Mouse (Mus musculus) liver, embryonic 14.5 days (tissue): ENCODE measurements around the gene Gm20458.

Experiments used
- CTCF ChIP-seq: IDR thresholded peaks from 2 replicates; pipeline ENCODE4 v1.5.1; 2016; ENCODE audit warnings: antibody characterized with exemption, low read depth, control low read depth
- EP300 ChIP-seq: IDR thresholded peaks from 2 replicates; pipeline ENCODE4 v1.6.1; 2016; ENCODE audit warnings: antibody characterized with exemption, low read depth

DNA sequence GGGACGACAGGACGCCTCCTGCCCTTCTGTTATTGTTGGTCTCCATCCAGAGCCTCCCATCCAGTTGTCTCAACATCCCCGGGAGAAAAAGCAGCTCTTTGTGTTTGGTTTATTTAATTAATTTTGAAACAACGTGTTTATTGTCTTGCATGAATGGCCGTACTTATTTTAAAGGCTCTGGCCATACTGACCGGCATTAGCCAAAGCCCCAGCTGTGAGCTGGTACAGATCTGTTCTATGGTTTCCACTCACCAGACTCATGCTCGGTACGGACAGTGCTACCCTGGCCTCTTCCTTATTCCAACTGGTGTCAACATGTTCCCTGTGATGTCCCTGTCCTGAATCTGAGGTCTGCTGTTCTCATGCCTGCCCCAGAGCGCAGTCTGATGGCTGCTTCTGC is 55.1 kb downstream of the Gm20458 start:
- TF ChIP-seq EP300 (no peak), CTCF (no peak)
